Mouse (Mus musculus) frontal cortex, postnatal 14 days (tissue): ENCODE results near the gene Arhgef11.
A peak's percentile ranks its signal among the peaks of the same experiment; 100 is the strongest.

ENCODE experiments used
- DNase-seq, 2 experiments: peaks; one replicate each; pipeline ENCODE4 v3.0.0; 2022; ENCODE audit warnings: low spot score in 2 of 2

Arhgef11 gene

DNA sequence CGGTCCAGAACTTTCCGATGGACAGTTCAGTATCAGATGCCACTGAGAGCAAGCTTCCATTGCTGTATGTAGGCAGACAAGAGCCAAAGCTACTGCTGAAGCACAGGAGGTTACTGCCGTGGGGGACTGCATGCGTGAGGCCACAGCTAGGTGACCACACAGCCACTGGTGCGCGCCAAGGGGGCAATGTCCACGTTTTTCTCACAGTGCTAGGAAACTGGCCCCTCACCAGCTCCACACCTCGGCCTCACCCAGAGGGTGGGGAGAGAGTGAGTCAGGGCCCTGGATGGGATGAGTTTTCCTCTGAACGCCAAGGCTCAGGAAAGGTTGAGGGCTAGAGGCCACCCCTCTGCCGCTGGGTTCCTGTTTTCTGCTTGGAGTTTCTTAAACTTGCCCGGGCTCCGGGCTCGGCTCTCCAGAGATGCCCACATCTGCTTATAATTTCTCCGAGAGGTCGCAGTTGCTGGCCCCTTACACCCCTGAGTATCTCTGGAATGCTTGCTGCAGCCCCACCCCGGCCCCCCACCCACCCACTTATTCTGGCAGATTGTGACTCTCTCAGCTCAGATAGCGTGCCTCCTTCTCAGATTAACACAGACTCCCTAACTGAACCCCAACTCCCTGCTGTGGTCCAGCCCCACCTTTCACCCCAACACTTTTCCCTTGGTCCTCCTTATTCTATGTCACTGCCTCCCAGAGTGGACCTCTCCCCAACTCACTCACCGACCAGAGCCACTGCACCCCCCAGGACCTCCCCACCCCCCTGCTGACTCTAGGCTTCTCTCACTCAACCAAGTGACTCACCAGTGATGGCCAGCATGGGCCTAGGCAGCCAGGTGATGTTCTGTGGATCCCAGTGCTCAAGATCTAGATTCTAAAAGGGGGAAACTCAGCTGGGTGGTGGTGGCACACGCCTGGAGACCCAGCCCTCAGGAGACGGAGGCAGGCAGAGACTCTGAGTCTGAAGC is 144.3 kb downstream of the Arhgef11 start:
- no peak for DNase-seq

DNA sequence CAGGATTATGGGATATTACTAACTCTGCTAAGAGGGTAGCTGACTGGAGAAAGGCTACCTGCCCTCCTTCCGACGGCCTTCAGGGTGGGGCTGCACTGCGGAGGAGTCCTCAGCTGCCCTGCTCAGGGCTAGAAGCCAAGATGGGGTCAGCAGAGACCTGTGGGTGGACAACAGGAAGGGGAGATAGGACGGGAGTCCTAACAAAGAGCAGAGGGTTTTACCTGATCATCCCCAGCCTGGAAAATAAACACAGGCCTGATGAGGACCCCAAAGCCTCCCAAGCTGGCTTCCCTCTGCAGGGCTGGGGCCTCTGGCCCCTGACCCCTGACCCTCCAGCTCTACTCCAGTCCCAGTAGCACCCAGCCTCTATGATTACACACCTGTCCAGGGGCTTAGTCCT is 145.8 kb downstream of the Arhgef11 start:
- no peak for DNase-seq

DNA sequence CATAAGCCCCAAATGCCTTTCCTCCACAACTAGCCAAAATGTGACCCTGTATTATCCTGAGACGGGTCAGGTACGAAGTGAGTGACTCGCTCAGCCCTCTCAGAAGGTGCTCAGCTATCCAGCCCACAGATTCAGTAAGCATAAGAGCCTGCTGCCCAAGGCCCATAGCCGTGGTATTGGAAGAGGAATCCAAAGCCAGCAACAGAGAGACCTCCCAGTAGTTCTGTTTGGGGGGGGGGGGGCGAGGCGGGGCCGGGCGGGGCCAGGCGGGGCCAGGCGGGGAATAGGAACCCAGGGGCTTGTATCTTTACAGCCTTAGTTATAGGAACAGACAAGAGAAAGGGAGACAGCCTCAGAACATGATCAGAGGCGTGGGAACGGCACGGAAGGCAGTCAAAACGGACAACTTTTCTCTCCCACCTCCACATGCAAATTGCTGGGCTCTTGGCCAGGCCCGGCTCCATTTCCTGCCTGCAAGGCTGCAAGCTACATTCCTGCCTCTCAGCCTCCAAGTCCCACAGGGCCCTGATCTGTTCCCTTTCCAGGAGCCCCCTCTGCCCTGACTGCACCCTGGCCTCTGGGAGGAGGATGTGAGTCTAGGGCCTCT is 146.4 kb downstream of the Arhgef11 start:
- peak; percentile 66 for DNase-seq

DNA sequence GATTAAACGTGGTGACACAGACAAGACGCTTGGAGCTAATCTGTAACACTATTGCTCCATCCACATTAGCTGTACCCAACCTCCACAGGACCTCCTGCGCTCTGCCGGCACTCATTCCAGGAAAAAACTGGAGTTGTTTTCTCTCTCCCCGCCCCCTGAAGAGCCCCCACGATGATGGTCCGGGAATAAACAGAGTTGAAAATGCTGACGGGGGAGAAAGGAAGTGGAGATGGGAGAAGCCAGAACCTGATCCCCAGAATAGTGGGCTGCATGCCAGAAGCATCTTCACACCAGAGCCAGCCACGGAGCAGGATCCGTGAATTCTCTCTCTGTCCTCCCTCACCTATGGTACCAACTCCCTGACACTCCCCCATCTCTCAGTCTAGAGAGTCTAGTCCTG is 147.1 kb downstream of the Arhgef11 start:
- no peak for DNase-seq

DNA sequence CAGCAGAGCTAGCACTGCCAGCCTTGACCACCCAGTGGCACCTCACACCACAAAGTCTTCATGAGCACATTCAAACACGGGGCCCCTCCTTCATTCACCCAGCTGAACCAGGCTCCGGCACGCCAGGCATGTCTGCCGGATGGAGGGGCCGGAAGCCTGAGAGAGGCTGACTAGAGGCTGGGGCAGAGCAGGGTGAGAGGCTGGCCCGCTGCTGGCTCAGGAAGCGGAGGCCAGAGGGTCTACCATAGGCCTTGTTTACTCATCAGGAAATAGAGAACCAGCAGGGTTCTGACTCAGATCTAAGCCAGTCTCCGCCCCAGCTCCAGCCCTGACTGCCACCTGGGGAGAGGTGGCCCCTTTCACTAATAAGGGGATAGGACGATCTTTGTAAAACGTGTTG is 147.7 kb downstream of the Arhgef11 start:
- DNase-seq: no peak

DNA sequence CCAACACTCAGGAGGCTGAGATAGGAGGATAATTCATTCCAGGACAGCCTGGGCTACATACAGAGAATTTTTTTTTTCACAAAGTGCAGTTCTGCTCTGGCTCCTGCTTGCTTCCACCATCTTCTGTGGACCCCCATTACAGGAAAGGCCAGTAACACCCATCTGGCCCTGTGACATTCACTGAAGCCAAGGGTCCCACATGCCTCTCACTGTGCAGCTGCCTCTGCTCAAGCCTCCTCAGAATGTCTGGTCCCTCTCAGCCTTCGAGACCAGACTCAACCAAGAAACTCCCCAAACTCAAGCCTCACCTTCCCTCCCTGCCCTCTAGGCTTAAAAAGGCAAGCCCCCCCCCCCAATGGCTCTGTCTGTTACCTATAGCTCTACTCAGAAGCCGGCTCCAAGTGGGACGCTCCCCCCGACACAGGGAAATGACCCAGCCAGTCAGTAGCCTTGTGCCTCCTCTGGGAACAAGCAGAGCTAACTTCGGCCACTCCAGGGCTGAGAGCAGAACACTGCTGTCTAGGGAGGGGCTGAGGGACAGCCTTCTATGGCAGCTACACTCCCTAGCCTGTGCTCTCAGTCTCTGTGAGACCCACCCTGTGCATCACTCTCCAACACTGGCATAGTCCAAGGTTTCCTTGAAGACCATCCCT is 148.4 kb downstream of the Arhgef11 start:
- no peak for DNase-seq

DNA sequence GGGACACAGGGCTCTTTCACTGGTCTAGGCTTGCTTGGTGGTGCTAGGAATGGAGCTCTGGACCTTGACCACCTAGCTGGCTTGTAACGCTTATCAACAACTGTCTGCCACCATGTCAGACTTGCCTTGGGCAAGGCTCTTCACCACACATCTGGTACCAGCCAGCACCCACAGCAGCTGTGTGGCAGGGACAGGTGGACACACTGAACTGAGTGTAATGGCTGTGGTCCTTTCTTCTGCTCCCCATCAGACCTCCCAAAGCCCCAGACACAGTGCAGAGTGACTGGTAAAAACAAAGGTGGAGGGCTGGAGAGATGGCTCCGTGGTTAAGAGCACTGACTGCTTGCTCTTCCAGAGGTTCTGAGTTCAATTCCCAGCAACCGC is 148.9 kb downstream of the Arhgef11 start:
- no peak for DNase-seq

DNA sequence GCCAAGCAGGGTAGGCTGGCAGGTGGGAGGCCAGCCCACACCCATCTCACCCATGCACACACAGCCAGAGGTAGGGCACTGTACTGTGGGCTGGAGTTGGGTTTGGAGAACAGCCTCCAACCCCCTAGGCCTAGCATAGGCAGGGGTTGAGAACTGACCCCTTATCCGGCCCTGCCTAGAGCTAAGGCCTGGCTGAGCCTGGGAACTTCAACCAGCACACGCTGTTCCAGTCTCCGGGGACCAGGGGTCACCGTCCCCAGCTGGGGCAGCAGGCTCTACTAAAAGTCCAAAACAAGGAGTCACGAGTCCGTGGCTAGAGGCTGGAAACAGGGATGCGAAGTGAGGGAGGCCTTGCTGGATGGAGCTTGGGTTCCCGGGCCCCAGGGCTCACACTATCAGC is 150.4 kb downstream of the Arhgef11 start:
- DNase-seq: no peak

DNA sequence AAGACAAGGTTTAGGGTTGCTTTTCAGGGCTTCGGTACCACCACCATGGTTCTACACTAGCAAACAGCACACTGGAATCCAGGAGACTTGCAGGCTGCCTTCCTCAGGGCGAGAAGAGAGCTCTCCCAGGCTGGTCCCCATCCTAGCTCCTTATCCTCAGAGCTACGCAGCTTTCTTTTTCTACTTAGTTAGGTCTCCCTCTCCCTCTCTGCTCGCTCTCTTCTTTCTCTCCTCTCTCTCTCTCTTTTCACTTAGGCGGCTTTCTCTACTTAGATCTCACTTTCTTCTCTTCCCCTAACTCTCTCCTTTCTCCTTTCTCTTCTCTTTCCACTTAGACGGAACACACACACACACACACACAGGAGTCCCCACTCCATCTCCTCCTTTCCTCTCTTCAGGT is 151.1 kb downstream of the Arhgef11 start:
- DNase-seq: no peak

DNA sequence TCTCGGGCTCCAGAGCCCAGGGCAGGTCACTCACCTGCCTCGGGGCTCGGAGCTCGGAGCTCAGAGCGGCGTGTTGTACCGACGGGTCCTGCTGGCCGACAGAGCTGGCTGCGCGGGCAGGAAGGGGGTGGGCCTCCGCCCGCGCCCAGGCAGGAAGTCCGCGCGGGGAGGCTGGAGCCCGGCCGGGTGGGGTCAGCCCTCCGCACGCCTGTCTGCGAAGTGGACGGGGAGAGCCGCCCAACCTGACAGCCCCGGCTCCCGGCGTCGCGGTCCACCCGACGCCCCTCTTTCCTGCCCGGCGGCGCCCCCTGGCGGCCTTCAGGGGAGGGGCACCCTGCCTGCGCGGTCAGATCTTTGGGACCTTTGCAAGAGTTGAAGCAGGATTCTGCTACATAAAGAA is 151.5 kb downstream of the Arhgef11 start:
- peak in 1 of 2 experiments; percentile 27 for DNase-seq

DNA sequence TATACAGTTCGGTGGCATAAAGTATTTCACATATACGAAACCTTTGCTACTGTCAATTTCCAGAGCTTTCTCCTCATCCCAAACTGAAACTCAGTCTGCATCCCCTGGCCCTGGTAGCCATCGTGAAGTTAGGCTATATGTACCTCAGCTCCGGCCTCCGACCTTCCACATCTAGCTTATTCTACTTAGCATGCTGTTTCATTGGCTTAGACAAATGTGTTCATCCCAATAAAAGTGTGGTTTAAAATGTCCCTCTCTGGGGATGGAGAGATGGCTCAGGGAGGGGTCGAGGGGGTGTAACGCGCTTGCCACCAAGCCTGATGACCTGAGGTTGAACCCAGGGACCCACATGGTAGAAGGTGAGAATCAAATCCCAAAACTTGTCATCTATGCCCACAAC is 152.1 kb downstream of the Arhgef11 start:
- DNase-seq: no peak

DNA sequence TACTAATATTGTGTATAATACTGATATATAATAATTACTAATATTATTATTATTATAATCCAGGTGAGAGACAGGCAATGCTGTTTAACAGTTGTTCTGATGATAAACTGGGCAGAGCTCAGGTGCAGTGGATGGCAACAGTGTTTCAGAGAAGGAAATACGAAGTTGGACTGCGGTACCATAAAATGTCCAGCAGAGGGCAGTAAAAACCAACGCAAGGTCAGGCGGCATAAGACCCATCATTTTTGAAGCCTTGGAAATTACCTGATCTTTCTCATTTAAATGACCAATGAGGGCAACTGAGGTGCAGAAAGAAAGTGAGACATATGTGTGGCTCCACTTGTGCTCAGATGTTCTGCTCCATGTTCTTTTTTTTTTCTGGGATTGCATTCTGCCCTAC is 152.9 kb downstream of the Arhgef11 start:
- DNase-seq: peak in 1 of 2 experiments; percentile 44

DNA sequence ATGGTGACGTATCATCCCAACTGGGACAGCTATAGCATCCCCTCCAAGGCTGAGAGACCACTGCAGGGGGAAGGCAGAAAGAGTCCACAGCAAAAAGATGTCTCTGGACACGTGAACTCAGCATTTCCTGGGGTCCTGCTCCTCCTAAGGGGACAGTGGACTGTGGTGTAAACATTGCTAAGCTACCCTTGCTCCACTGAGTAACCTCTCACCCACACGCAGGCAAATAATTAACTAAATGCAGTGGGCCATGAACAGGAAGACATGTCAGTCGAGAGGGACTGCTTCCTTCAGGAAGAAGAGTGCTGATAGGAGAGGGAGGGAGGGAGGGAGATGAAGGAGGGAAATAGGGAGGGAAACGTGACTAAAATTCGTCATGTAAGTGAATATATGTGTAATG is 153.7 kb downstream of the Arhgef11 start:
- no peak for DNase-seq

DNA sequence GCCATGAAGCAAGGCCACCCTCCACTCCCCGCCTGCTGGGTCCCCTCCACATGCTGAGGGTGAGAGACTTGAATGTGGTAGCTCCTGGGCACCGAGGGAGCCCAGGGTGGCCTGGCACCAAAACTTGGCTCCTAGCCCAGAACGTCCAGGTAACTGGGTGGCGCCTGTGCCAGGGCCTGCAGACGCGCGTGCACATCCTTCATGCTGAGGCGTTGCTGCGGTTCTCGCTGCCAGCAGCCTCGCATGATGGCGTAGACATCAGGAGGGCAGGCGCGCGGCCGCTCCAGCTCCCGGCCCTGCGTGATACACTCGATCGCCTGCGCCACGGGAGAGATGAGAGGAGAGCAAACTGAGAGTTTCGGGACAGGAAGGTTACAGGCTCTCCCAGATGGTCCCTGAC is 160.9 kb downstream of the Arhgef11 start:
- DNase-seq: no peak

DNA sequence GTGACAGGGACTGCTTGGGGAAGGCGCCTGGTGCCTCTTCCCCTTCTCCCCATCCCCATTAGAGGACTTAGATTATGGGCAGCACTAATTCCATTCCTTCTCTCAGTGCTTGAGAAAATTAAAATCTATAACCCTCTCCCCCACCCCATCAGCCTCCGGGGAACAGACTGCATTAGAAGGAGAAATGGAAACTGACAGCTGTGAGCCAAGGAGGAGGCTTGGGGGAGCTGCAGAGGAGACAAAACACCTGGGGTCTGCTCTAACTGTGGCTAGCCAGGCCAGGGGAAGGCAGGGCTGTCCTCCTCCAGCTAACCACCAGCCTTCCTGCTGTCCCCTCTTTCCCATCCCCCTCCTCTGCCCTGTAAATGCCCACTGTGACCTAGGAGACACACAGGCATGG is 161.7 kb downstream of the Arhgef11 start:
- no peak for DNase-seq

DNA sequence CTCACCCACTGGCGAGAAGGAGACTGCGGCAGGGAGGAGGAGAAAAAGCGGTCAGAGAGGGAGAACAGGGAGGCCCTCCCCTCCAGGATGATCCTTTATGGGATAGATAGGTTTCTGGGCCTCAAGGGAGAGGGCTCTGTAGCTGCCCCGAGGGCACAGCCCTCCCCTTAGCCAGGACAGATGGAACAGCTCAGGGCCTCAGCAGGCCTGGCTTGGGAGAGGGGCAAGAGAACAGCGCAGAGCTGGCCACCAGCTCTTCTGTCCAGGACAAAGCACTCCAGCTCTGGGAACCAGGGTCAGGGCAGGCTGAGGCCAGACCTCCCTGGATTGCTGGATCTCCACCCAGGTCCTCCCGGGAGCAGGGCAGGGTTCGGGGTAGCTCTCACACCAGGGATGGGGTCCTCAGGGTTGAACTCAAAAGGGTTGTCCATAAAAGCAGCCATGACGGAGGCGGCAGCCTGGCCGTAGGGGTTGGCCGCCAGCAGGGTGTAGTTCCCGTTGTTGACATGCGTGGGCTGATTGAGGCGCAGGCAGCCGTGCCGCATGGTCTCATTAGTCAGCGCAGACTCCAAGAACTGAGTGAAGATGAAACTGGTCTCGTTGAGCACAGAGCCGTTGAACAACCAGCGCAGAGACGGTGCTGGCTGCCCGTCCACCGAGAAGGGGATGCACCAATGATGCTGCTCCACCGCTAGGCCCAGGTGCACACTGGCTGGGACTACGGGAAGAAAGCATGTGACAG is 166.1 kb downstream of the Arhgef11 start:
- DNase-seq: no peak

DNA sequence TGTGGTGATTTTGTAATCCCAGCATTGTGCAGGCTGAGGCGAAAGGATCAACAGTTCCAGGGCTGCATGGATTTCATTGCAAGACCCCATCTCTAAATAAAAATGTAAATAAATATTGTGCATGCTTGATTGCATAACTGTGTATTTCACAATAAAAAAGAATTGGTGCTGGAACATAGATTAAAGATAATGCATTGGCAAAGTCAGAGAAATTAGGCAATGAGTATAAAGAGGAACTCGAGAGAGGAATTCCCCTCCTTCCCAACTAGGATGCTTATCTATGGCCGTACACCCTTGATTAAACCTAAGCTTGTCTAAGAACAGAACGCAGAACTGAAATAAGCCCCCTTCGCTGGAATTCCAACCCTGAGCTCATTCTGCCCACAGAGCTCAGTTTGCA is 167.8 kb downstream of the Arhgef11 start:
- no peak for DNase-seq

DNA sequence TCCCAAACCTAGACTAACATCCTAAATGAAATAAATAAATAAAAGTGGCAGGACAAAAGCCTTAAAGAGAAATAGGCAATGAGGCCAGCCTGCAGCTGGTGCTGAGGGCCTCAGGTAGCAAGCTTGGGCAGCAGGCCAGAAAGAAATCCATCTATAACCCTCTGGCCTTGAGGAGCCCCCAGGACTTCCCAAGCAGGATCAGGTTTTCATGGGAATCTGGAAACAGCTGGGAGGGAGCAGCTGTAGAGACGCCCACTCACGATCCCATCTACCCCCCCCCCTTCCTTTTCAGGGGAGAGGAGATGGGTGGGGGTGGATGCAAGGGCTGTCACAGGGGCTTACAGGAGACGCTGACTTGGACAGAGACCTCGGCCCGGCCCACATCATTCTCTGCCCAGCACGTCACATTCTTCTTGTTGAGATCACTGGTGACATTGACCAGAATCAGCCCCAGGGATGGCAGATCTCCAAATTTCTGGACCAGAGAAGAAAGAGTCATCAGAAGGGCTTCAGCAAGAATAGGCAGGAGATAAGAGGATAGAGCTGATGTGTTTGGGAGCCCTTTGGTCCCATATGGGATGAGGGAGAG is 168.4 kb downstream of the Arhgef11 start:
- DNase-seq: no peak
